Mouse (Mus musculus) megakaryocyte, embryonic 14.5 days (primary cell): ENCODE data around the gene Lrr1. TPM values are rescaled to one million over a fixed set of nuclear protein-coding genes. Genes with fewer than 3 reads are reported as not detected.

ENCODE experiments used
- H3K27me3 ChIP-seq: replicated peaks from 2 replicates; pipeline ENCODE3; 2012; ENCODE audit warnings: inconsistent platforms
- H3K36me3 ChIP-seq: replicated peaks from 2 replicates; pipeline ENCODE3; 2012; ENCODE audit warnings: low read length, inconsistent platforms, mixed read lengths
- H3K4me1 ChIP-seq: 2 replicates; pipeline ENCODE4 v1.6.1; 2012; ENCODE audit warnings: inconsistent platforms
- H3K4me3 ChIP-seq: replicated peaks from 2 replicates; pipeline ENCODE3; 2012; ENCODE audit warnings: moderate library complexity, mild to moderate bottlenecking, inconsistent platforms
- H3K9me3 ChIP-seq: 2 replicates; pipeline ENCODE4 v1.6.1; 2012; ENCODE audit warnings: inconsistent platforms
- FLI1 ChIP-seq: IDR thresholded peaks from 2 replicates; pipeline ENCODE4 v1.6.1; 2012; ENCODE audit warnings: low read length, inconsistent platforms, mixed read lengths
- GATA1 ChIP-seq: IDR thresholded peaks from 3 replicates; pipeline ENCODE4 v1.6.1; 2012; ENCODE audit warnings: mixed read lengths, low read length, inconsistent platforms, borderline replicate concordance
- polyA plus RNA-seq: library from polyadenylated mRNA; stranded (reverse); fragments of >175 nt; gene quantifications from 2 replicates; pipeline ENCODE4 v1.2.3, GENCODE M21; 2012; ENCODE audit warnings: low replicate concordance; ENCODE audit not compliant: insufficient read depth

The Lrr1 gene
- 14.7 TPM in 1 of 2 replicates, not detected in the other for polyA plus RNA-seq

DNA sequence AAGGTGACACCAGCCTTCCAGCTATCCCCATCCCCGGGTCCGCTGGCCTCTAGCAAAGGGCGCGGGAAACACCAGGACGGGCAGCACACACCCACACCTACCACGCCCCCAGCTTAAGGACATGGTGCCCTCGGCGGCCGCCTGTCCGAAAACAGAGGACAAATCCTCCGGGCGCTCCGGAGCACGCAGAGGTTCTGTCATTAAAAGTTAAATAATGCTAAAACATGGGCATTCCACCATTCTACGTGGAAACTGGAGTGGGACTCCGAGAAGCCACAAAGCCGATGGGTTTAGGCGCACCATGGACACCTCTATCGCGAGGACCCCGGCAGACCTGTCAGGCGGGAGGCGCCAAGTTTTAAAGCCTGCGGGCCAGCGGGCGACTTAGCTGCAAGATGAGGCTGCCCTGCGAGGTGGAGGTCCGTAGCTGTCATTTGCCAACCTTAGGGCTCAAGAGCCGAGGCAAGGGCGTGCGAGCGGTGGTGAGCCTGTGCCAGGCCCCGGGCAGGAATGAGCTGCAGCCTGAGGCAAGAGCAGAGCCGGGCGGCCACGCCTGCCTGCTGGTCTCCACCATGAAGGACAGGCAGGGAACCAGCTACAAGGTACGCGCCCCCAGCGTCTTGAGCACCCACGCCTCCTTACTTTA is at the start of gene Lrr1:
Gene Lrr1 (plus strand): TSS at position 354 of the 646 bp plus-strand sequence.
- Histone ChIP-seq H3K4me3 (peak within 1 kb of the TSS; percentile 99), H3K9me3 (no peaks in the 10 kb centered on the region), H3K4me1 (peaks cover 51% of the 10 kb centered on the region), H3K36me3 (peaks cover 13% of the 10 kb centered on the region), H3K27me3 (no peaks in the 10 kb centered on the region)
- TF ChIP-seq FLI1 (no peak), GATA1 (no peak)

DNA sequence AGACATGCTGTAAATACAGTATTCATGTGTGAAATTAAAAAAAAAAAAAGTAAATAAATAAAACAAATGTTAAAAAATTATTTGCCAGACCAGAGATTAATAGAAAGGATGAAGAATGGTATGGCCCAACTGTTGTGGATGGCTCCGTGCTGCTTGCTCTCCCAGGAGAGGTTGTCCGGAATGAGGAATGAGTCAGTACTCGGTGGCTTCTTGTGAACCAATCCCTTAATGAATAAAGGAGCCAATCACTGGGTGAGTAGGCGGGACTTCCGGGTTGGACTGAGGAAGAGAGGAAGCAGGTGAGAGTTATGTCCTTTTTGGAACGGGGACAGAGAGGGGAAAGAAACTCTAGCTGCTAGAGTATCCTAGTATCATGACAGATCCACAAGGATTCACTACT is 48.7 kb upstream of the Lrr1 start:
- TF ChIP-seq GATA1 (no peak), FLI1 (no peak)
- Histone ChIP-seq H3K4me3 (no peak overlapping the region), H3K27me3 (no peaks in the 10 kb centered on the region), H3K36me3 (no peaks in the 10 kb centered on the region), H3K4me1 (no peaks in the 10 kb centered on the region), H3K9me3 (peaks cover 8% of the 10 kb centered on the region)

DNA sequence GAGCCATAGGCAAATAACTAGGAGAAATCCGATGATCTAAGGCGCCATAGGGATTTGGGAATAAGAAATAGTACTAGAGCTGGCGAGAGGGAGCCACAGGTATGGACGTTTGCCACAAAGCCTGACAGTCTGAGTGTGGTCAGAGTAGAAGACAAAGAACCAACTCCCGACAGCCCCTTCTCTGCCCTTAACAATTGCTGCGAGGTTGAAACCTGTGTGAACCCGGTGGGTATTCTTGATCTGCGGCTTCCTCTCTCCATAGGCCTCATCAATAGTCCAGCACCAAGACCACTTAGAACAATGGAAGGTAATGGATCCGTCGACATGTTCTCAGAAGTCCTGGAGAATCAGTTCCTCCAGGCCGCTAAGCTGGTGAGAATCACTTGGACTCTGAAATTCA is 45.8 kb upstream of the Lrr1 start:
- Histone ChIP-seq H3K27me3 (no peaks in the 10 kb centered on the region), H3K4me1 (no peaks in the 10 kb centered on the region), H3K4me3 (no peak overlapping the region), H3K36me3 (no peaks in the 10 kb centered on the region), H3K9me3 (no peaks in the 10 kb centered on the region)
- TF ChIP-seq FLI1, result no peak
- no peak for TF ChIP-seq GATA1

DNA sequence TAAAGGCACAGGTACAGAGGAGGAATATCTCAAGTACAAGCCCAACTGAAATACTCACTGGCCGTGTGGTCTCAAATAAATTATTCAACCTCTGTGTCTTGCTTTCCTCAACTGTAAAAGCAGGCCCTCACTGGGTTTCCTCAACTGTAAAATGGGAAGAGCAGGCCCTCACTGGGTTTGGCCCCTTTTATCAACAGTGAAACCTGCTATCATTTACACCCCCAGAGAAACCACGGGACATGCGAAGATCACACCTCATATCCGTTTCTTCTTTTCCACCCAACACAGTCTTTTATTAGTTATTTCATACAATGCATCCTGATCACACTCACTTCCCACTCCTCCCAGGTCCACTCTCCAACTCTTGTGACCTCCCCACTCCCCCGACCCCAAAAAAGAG is 43.5 kb upstream of the Lrr1 start:
- no peaks in the 10 kb centered on the region for H3K27me3 ChIP-seq
- H3K4me1 ChIP-seq, result peaks cover 2% of the 10 kb centered on the region; the same call in 1 of the 2 replicates
- no peak for TF ChIP-seq FLI1
- no peak for TF ChIP-seq GATA1
- no peaks in the 10 kb centered on the region for H3K9me3 ChIP-seq
- no peak overlapping the region for H3K4me3 ChIP-seq
- H3K36me3 ChIP-seq, result no peaks in the 10 kb centered on the region

DNA sequence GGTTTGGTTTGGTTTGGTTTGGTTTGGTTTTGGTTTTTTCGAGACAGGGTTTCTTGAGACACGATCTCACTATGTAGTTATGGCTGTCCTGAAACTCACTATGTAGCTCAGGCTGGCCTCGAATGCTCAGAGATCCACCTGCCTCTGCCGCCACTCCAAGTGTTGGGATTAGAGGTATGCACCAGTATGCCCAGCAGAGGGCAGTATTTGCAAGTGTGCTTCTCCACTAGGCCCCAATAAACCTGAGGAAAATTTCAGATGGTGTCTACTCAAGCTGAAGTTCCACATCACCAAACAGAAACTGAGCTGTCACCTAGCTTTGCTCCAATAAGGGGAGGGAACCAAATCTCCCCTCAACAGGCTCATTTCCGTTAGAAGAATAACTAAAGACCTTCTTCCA is 41.4 kb upstream of the Lrr1 start:
- Histone ChIP-seq H3K9me3 (no peaks in the 10 kb centered on the region), H3K36me3 (no peaks in the 10 kb centered on the region), H3K4me1 (peaks cover 19% of the 10 kb centered on the region), H3K4me3 (no peak overlapping the region), H3K27me3 (peaks cover 7% of the 10 kb centered on the region)
- TF ChIP-seq FLI1 (no peak), GATA1 (no peak)

DNA sequence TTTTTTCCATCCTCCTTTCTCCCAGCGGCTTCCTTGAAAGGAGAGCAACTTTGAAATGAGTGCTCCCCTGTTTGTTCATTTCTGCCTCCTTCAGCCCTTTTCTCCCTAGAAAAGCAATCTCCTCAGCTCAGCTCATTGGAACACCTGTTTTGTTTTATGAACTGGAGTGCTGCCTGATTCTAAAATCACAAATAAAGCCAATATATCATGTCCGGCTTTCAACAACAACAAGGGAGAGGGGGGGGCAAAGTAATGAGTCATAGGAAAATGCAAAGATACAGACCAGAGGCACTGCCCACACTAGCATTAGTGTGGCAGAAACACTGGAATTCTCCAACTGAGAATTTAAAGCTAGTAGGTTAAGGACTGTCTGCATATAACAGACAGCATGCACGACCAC is 41.0 kb upstream of the Lrr1 start:
- Histone ChIP-seq H3K9me3 (no peaks in the 10 kb centered on the region), H3K36me3 (no peaks in the 10 kb centered on the region), H3K4me3 (no peak overlapping the region), H3K4me1 (peaks cover 19% of the 10 kb centered on the region), H3K27me3 (peaks cover 7% of the 10 kb centered on the region)
- no peak for TF ChIP-seq GATA1
- no peak for TF ChIP-seq FLI1

DNA sequence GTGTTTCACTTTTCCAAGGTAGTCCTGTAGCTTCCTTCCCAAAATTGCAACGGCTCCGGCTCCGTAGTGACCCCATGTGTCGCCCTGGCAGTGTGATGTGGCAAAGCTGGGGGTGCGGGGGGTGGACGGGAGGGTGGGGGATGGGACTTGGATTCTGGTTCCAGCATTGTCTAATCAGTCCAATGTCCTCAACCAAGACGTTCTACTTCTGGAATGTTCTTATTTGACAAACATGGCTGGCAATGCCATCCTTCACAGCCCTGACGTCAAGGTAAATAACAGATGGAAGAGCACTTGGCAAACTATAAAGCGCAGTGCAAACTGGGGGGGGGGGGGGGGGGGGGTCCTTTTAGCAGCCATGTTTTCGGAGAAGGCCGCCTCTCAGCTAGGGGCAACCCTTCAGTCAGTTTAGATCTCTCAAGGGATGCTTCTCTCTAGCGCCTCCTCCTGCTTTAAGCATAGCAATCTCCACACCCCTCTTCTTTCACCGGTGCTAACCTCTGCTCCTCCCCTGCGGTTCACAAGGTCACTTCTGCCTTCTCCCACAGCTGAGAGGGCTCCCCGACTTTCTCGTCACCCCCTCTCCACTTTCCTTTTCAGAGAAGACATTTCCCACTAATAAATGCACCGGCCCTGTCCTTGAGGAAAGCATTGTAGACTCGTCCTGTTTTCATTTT is 38.8 kb upstream of the Lrr1 start:
- H3K27me3 ChIP-seq, result peaks cover 13% of the 10 kb centered on the region
- no peaks in the 10 kb centered on the region for H3K36me3 ChIP-seq
- peaks cover 19% of the 10 kb centered on the region for H3K4me1 ChIP-seq
- H3K4me3 ChIP-seq, result peak overlapping the region; percentile 76
- H3K9me3 ChIP-seq, result no peaks in the 10 kb centered on the region
- TF ChIP-seq GATA1 (no peak), FLI1 (no peak)

DNA sequence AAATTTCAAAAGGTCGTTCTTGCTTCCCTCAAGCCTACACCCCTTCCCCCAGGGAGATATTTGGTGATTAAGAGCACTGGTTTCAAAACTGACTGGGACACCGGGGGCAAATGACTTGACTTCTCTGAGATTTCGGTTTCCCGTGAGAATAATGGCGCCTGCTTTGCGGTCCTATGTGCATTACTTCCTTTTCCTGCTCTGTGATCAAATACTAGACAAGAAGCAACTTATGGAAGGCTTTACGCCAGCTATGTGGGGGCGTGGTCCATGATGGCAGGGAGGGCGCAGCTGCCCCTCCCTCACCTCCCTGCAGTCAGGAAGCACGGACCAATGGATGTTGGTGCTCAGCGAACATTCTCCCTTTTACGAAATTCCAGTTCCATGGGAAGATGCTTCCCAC is 38.1 kb upstream of the Lrr1 start:
- no peaks in the 10 kb centered on the region for H3K36me3 ChIP-seq
- H3K4me1 ChIP-seq, result peaks cover 19% of the 10 kb centered on the region
- peaks cover 16% of the 10 kb centered on the region for H3K27me3 ChIP-seq
- peak overlapping the region; percentile 76 for H3K4me3 ChIP-seq
- no peaks in the 10 kb centered on the region for H3K9me3 ChIP-seq
- TF ChIP-seq FLI1, result no peak

DNA sequence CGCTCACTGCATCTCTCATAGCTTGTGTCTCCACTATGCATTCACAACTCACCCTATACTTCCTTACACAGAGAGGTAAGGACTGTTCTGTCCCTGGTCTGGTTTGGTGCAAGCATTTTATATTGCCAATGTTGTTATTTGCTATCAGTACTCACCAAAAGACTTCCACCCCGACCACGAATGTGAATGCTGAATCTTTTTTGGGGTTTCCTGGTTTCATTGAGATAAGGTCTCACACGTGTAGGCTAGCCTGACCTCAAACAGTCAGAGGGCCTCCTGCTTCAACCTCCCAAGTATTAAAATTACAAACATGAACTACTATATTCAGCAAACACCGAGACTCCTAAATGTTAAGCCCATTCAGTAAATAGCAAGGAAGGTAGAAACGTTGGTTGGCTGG is 37.3 kb upstream of the Lrr1 start:
- Histone ChIP-seq H3K27me3 (peaks cover 18% of the 10 kb centered on the region), H3K9me3 (no peaks in the 10 kb centered on the region), H3K4me1 (peaks cover 19% of the 10 kb centered on the region), H3K4me3 (peak overlapping the region; percentile 8), H3K36me3 (no peaks in the 10 kb centered on the region)
- TF ChIP-seq GATA1 (no peak), FLI1 (no peak)

DNA sequence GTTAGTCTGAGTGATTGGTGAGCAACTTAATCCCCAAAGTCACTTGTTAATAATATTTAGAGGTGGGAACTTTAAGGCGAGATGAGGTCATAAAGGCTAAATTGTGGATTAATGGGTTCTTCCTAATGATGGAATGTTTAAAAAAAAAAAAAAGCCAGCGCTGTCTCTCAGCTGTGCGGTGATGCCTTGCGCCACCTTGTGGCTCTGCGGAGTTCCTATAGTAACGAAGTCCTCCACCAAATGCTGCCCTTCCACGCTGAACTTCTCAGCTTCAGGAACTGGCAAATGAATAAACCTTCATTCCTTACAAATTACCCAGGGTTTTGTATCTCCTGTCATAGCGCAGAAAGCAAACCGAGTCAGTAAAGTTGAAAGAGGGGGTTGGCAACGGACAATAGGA is 36.6 kb upstream of the Lrr1 start:
- Histone ChIP-seq H3K4me3 (no peak overlapping the region), H3K27me3 (peaks cover 18% of the 10 kb centered on the region), H3K4me1 (peaks cover 19% of the 10 kb centered on the region), H3K36me3 (no peaks in the 10 kb centered on the region), H3K9me3 (no peaks in the 10 kb centered on the region)
- no peak for TF ChIP-seq GATA1
- no peak for TF ChIP-seq FLI1
